Mouse (Mus musculus) G1E (cell line): ENCODE measurements around the gene Ppp2r5b. TPM values are rescaled to one million over a fixed set of nuclear protein-coding genes. Genes with fewer than 3 reads are reported as not detected.

ENCODE experiments used
- ATAC-seq: 2 replicates; pipeline ENCODE4 v1.8.0; 2016; ENCODE audit warnings: mild to moderate bottlenecking; ENCODE audit not compliant: insufficient number of reproducible peaks, poor library complexity, low FRiP score, severe bottlenecking; ENCODE audit errors: extremely low read depth
- DNase-seq: peaks from one replicate; pipeline ENCODE4 v3.0.0; 2012; ENCODE audit warnings: low spot score
- H3K27me3 ChIP-seq: 2 replicates; pipeline ENCODE4 v1.6.1; 2012; ENCODE audit warnings: mild to moderate bottlenecking, low read length, inconsistent platforms; ENCODE audit not compliant: insufficient read depth
- H3K36me3 ChIP-seq: replicated peaks from 2 replicates; pipeline ENCODE3; 2012; ENCODE audit warnings: mild to moderate bottlenecking, inconsistent platforms
- H3K4me1 ChIP-seq: 2 replicates; pipeline ENCODE4 v1.6.1; 2012; ENCODE audit warnings: low read depth, low read length, inconsistent platforms, mixed read lengths; ENCODE audit not compliant: insufficient read depth
- H3K4me3 ChIP-seq: 2 replicates; pipeline ENCODE4 v1.5.1; 2012; ENCODE audit warnings: low read depth, mild to moderate bottlenecking, inconsistent platforms, low read length, moderate library complexity, mixed read lengths
- H3K9me3 ChIP-seq: replicated peaks from 2 replicates; pipeline ENCODE4 v1.6.1; 2012; ENCODE audit warnings: inconsistent platforms
- CTCF ChIP-seq: IDR thresholded peaks from 2 replicates; pipeline ENCODE4 v1.5.1; 2012; ENCODE audit warnings: low read depth, low read length, inconsistent platforms, mixed read lengths
- GATA1 ChIP-seq: IDR thresholded peaks from 2 replicates; pipeline ENCODE4 v1.6.1; 2012; ENCODE audit warnings: borderline replicate concordance, low read length, inconsistent platforms, mixed read lengths
- GATA2 ChIP-seq: IDR thresholded peaks from 2 replicates; pipeline ENCODE4 v1.6.1; 2012; ENCODE audit warnings: low read depth, low read length, inconsistent platforms, borderline replicate concordance
- POLR2AphosphoS5 ChIP-seq: IDR thresholded peaks from 2 replicates; pipeline ENCODE4 v1.6.1; 2012; ENCODE audit warnings: low read depth, low read length, inconsistent platforms; ENCODE audit not compliant: insufficient replicate concordance
- TAL1 ChIP-seq: conservative IDR thresholded peaks from 2 replicates; pipeline ENCODE4 v1.6.1; 2012; ENCODE audit warnings: low read depth, low read length, inconsistent platforms, mixed read lengths
- polyA plus RNA-seq: library from polyadenylated mRNA; stranded (reverse); fragments of >175 nt; gene quantifications from 2 replicates; pipeline ENCODE4 v1.2.3, GENCODE M21; 2012
- total RNA-seq, 2 experiments: library from RNA; stranded (forward) in 1 of 2; stranded (reverse) in 1 of 2; fragments of 200-1000 nt in 1 of 2; fragments of >200 nt in 1 of 2; fragmentation: Nextera tagmentation in 1 of 2; gene quantifications; 2 replicates each; pipeline ENCODE4 v1.2.3; 2014 to 2017

Gene Ppp2r5b
- total and polyA plus RNA-seq, 3 experiments: 6.0 to 9.0 (median 7.1) TPM

DNA sequence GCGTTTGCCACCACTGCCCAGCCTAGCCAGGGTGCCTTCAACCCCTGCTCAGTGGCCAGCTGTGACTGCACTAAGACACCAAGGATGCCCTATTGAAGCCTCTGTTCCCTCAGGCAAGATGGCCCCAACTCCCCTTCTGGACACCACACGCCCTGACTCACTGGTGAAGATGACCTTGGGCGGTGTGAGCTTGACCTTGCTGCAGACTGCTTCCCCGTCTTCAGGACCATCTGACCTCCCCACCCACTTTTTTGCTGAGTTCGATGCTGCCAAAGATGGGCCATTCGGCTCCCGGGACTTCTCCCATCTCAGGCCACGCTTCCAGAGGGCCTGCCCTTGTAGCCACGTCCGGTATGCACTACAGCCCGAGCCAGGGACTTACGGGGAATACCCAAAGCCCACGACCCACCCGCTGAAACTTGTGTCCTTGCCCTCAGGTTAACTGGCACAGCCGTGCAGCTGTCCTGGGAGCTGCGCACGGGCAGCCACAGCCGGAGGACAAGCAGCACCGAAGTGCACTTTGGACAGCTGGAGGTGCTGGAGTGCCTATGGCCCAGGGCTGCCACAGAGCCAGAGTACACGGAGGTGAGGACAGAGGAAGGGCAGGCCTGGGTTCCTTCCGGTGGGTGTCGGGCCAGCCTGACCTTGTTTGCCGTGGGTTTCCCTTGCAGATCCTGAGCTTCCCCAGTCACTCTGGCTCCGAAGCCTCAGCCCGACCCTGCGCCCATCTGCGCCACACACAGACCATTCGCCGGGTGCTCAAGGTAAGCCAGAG, 12.0 kb upstream of the Ppp2r5b start:
- no peak for ATAC-seq
- Histone ChIP-seq H3K36me3 (peaks cover 91% of the 10 kb centered on the region), H3K4me1 (peaks cover 21% of the 10 kb centered on the region)

GRCm38 (mm10) chr19:6245806-6246205, 10.1 kb upstream of the Ppp2r5b start:
- TF ChIP-seq POLR2AphosphoS5 (no peak), GATA2 (no peak), TAL1 (no peak), GATA1 (no peak), CTCF (no peak)
- H3K4me1 ChIP-seq: peaks cover 28% of the 10 kb centered on the region
- no peak overlapping the region for H3K4me3 ChIP-seq
- no peaks in the 10 kb centered on the region for H3K9me3 ChIP-seq
- H3K27me3 ChIP-seq: no peaks in the 10 kb centered on the region; the same call in 1 of the 2 replicates
- no peak for ATAC-seq
- peaks cover 72% of the 10 kb centered on the region for H3K36me3 ChIP-seq
- no peak for DNase-seq

More for the DNA sequence above, 12.0 kb upstream of the Ppp2r5b start:
- no peak for TF ChIP-seq TAL1
- TF ChIP-seq CTCF: no peak
- TF ChIP-seq GATA2: no peak
- TF ChIP-seq POLR2AphosphoS5: no peak
- no peak for TF ChIP-seq GATA1
- H3K27me3 ChIP-seq: no peaks in the 10 kb centered on the region; the same call in 1 of the 2 replicates
- H3K9me3 ChIP-seq: no peaks in the 10 kb centered on the region
- DNase-seq: no peak
- no peak overlapping the region for H3K4me3 ChIP-seq

DNA sequence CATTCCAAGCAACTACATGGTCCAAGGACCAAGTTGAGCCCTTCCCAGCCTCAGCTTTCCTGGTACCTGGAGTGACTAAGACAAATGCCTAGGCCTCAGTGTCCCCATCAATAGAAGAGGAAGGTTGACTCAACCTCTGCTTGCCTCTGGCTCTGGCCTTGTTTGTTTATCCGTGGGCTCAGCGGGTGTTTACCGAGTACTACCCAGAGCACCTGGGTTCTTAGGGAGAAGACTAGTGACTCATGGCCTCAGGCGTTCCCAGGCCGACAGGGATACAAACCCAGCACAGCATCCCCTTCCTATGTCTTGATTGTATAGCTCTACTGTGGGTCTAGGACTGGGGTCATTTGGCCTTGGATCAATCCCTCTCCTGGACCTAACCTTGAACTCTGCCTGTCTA, 7.6 kb upstream of the Ppp2r5b start:
- ATAC-seq (no peak), DNase-seq (no peak)
- H3K4me3 ChIP-seq: no peak overlapping the region; the same call in 1 of the 2 replicates
- no peak for TF ChIP-seq GATA2
- TF ChIP-seq GATA1: no peak
- no peak for TF ChIP-seq POLR2AphosphoS5
- no peak for TF ChIP-seq CTCF
- TF ChIP-seq TAL1: no peak
- peaks cover 42% of the 10 kb centered on the region for H3K4me1 ChIP-seq
- H3K27me3 ChIP-seq: no peaks in the 10 kb centered on the region; the same call in 1 of the 2 replicates
- H3K36me3 ChIP-seq: peaks cover 52% of the 10 kb centered on the region
- no peaks in the 10 kb centered on the region for H3K9me3 ChIP-seq

- Histone ChIP-seq H3K4me3 (peak overlapping the region; percentile 91), H3K36me3 (peaks cover 42% of the 10 kb centered on the region), H3K9me3 (no peaks in the 10 kb centered on the region), H3K4me1 (peaks cover 42% of the 10 kb centered on the region), H3K27me3 (no peaks in the 10 kb centered on the region; the same call in 1 of the 2 replicates)
- peak; percentile 51 for ATAC-seq
- TF ChIP-seq GATA1: no peak
- no peak for TF ChIP-seq POLR2AphosphoS5
- no peak for TF ChIP-seq GATA2
- no peak for TF ChIP-seq TAL1
- no peak for TF ChIP-seq CTCF
- DNase-seq: peak; percentile 96
These were observed 6.6 kb upstream of the Ppp2r5b start for GRCm38 (mm10) chr19:6242281-6242680.

- Histone ChIP-seq H3K4me3 (peak within 1 kb of the TSS; percentile 91), H3K27me3 (no peaks in the 10 kb centered on the region; the same call in 1 of the 2 replicates), H3K9me3 (no peaks in the 10 kb centered on the region), H3K4me1 (peaks cover 49% of the 10 kb centered on the region), H3K36me3 (peaks cover 34% of the 10 kb centered on the region)
- TF ChIP-seq POLR2AphosphoS5: no peak
- TF ChIP-seq GATA1: no peak
- no peak for TF ChIP-seq TAL1
- TF ChIP-seq CTCF: no peak
- TF ChIP-seq GATA2: no peak
- ATAC-seq: peak; percentile 93
- peak; percentile 97 for DNase-seq
These were observed 5.8 kb upstream of the Ppp2r5b start, which contains the start of gene Atg2a for GRCm38 (mm10) chr19:6241274-6242107. Gene Atg2a (plus strand): TSS chr19:6241668.

GRCm38 (mm10) chr19:6240725-6241124, 5.1 kb upstream of the Ppp2r5b start:
- TF ChIP-seq TAL1: no peak
- no peak for TF ChIP-seq POLR2AphosphoS5
- TF ChIP-seq GATA1: no peak
- no peak for TF ChIP-seq GATA2
- no peak for TF ChIP-seq CTCF
- H3K4me3 ChIP-seq: peak overlapping the region; percentile 28; the same call in 1 of the 2 replicates
- H3K36me3 ChIP-seq: peaks cover 27% of the 10 kb centered on the region
- no peak for ATAC-seq
- no peaks in the 10 kb centered on the region for H3K9me3 ChIP-seq
- no peak for DNase-seq
- peaks cover 56% of the 10 kb centered on the region for H3K4me1 ChIP-seq
- no peaks in the 10 kb centered on the region for H3K27me3 ChIP-seq
